Mouse (Mus musculus): ENCODE measurements around the gene Lactbl1.

Gene Lactbl1

GRCm38 (mm10) chr4:136684485-136684884 lies 62.1 kb downstream of the Lactbl1 start:
- peak; percentile 7 for DNase-seq (ENCODE audit: low spot score)

GRCm38 (mm10) chr4:136685431-136685869 lies 63.0 kb downstream of the Lactbl1 start:
- no peak for DNase-seq (ENCODE audit: low spot score)

- no peak for DNase-seq (ENCODE audit: low spot score)
Measured at GRCm38 (mm10) chr4:136688113-136688512, 65.7 kb downstream of the Lactbl1 start.
